Mouse (Mus musculus): Measurements from ENCODE around the gene Pfas.

DNA sequence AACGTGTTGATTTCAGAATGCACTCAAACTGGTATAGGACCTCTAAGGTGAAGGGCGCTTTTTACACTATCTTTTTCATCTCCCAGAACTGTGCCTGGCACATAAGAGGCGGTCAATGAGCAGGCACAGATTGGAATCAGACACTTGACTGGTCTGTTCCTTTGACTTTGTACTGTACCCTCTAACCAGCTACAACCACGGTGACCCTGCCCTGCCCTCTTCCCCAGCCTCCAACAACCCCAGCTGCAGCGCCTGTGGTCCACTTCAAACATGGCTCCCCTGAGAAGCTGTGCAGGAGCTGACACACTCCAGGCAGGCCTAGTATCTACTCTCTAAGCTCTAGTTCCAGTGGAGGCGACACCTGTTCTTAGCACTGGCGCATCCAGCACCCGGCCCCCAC lies 65.5 kb downstream of the Pfas start:
- TF ChIP-seq GATA1 (IDR thresholded peaks at IDR 0.05; ENCODE audit: low read length): no peak
- TF ChIP-seq TAL1 (IDR thresholded peaks at IDR 0.05; ENCODE audit: low read length): no peak
